Mouse (Mus musculus) myocyte (in vitro differentiated cells): ENCODE measurements at regions not wholly inside any gene's neighbourhood (a gene's known extent, or its start where the extent isn't known, plus 50 kb on each side); places are given as distances from the start of the nearest gene placed in this dataset.

ENCODE experiments used
- MAX ChIP-seq: IDR thresholded peaks from one replicate; pipeline ENCODE4 v1.6.1; 2011; ENCODE audit warnings: low read depth, mild to moderate bottlenecking, control low read depth
- MYOD1 ChIP-seq, 3 experiments: IDR thresholded peaks; one replicate each; pipeline ENCODE4 v1.6.1; 2011; ENCODE audit warnings: control low read depth in 2 of 3, low read depth in 2 of 3, mild to moderate bottlenecking in 2 of 3, moderate library complexity in 1 of 3; ENCODE audit not compliant: insufficient read length in 2 of 3, control insufficient read depth in 1 of 3
- MYOG ChIP-seq, 3 experiments: IDR thresholded peaks; one replicate each; pipeline ENCODE4 v1.6.1; 2011; ENCODE audit warnings: control low read depth in 2 of 3, low read depth in 2 of 3, mild to moderate bottlenecking in 2 of 3; ENCODE audit not compliant: insufficient read length in 2 of 3, control insufficient read depth in 1 of 3, insufficient read depth in 1 of 3
- POLR2A ChIP-seq: IDR thresholded peaks from one replicate; pipeline ENCODE4 v1.6.1; 2011; ENCODE audit warnings: low read depth, mild to moderate bottlenecking, control low read depth, moderate library complexity; ENCODE audit not compliant: insufficient read length
- POLR2AphosphoS2 ChIP-seq: IDR thresholded peaks from one replicate; pipeline ENCODE4 v1.6.1; 2011; ENCODE audit warnings: low read depth, control low read depth; ENCODE audit not compliant: insufficient read length
- TCF12 ChIP-seq: IDR thresholded peaks from one replicate; pipeline ENCODE4 v1.6.1; 2011; ENCODE audit warnings: mild to moderate bottlenecking, control low read depth; ENCODE audit not compliant: poor library complexity, insufficient read depth, severe bottlenecking
- TCF3 ChIP-seq: IDR thresholded peaks from one replicate; pipeline ENCODE4 v1.6.1; 2011; ENCODE audit warnings: low read depth, control low read depth; ENCODE audit not compliant: insufficient read length
- USF1 ChIP-seq: IDR thresholded peaks from one replicate; pipeline ENCODE4 v1.6.1; 2011; ENCODE audit warnings: low read depth, mild to moderate bottlenecking, control low read depth, moderate library complexity

DNA sequence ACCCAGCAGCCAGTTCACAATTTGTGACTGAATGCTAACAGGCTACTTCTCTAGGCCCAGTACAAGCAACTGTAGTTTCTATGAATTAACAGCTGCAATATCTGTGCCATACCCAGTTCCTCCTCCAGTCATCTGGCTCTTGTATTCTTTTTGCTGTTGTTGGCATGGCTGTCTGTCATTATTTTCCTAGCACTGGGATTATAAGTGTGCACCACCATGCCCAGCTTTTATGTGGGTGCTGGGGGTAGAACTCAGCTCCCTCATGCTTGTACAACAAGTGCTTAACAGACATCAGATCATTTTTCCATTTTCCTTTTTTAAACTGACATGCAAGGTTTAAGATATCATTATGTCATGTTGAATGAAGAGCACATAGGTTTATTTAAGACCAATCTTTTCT lies 789.9 kb downstream of the Slc4a3 start:
- TF ChIP-seq POLR2AphosphoS2 (no peak), MAX (no peak), POLR2A (no peak), MYOD1 (IDR thresholded peaks at IDR 0.05; ENCODE audit: control insufficient read depth in 1 of 3, insufficient read length in 2 of 3, low read depth in 2 of 3) (no peak), TCF12 (no peak), TCF3 (no peak), MYOG (IDR thresholded peaks at IDR 0.05; ENCODE audit: control insufficient read depth in 1 of 3, insufficient read depth in 1 of 3, insufficient read length in 2 of 3, low read depth in 2 of 3) (no peak), USF1 (no peak)
